Mouse (Mus musculus) kidney, adult 2 months (tissue): ENCODE results near the gene Atad5. TPM values are rescaled to one million over a fixed set of nuclear protein-coding genes. Genes with fewer than 3 reads are reported as not detected.
"Not testable (repeated sequence)": the region's sequence is repeated elsewhere in the genome, so short reads cannot be mapped to it uniquely, and the experiment has no call there.

ENCODE experiments used
- DNase-seq: peaks from one replicate; pipeline ENCODE4 v3.0.0; 2021
- H3K27ac ChIP-seq: fragments of 200-500 bp; 2 replicates; pipeline ENCODE4 v1.5.1; 2012; ENCODE audit warnings: low read depth, low read length, control low read depth, inconsistent platforms; ENCODE audit not compliant: insufficient read depth
- H3K27me3 ChIP-seq: fragments of 200-500 bp; replicated peaks from 2 replicates; pipeline ENCODE4 v1.6.1; 2012; ENCODE audit warnings: mild to moderate bottlenecking, moderate library complexity, low read length, inconsistent platforms; ENCODE audit not compliant: control insufficient read depth, insufficient read depth
- H3K36me3 ChIP-seq: fragments of 200-500 bp; 2 replicates; pipeline ENCODE4 v1.6.1; 2012; ENCODE audit warnings: mild to moderate bottlenecking, moderate library complexity, low read length, inconsistent platforms; ENCODE audit not compliant: control insufficient read depth, insufficient read depth
- H3K4me1 ChIP-seq: fragments of 200-500 bp; 2 replicates; pipeline ENCODE4 v1.6.1; 2011; ENCODE audit warnings: low read length; ENCODE audit not compliant: control insufficient read depth, insufficient read depth
- H3K4me3 ChIP-seq: fragments of 200-500 bp; 2 replicates; pipeline ENCODE4 v1.5.1; 2011; ENCODE audit warnings: mild to moderate bottlenecking, low read depth, low read length, control low read depth; ENCODE audit not compliant: insufficient read depth
- CTCF ChIP-seq: fragments of 200-500 bp; conservative IDR thresholded peaks from 2 replicates; pipeline ENCODE4 v1.5.1; 2011; ENCODE audit warnings: low read depth, mild to moderate bottlenecking, control low read depth, low read length, moderate library complexity, mixed read lengths; ENCODE audit not compliant: insufficient read depth, insufficient read length
- POLR2A ChIP-seq: fragments of 200-500 bp; IDR thresholded peaks from one replicate; pipeline ENCODE4 v1.6.1; 2011; ENCODE audit warnings: low read depth, low read length, control low read depth
- WGBS: fragments of 180-500 bp; shearing (Covaris S2); methylation state at CpG from one replicate; pipeline ENCODE4 v1.1.7; 2018; 5-methylcytosine and 5-hydroxymethylcytosine counted together
- polyA plus RNA-seq: library from polyadenylated mRNA; depleted of rRNA; stranded (reverse); fragments of >200 nt; gene quantifications from 2 replicates; pipeline ENCODE4 v1.2.3, GENCODE M21; 2012

The Atad5 gene
- polyA plus RNA-seq, 1 experiment, result 0.25 TPM

DNA sequence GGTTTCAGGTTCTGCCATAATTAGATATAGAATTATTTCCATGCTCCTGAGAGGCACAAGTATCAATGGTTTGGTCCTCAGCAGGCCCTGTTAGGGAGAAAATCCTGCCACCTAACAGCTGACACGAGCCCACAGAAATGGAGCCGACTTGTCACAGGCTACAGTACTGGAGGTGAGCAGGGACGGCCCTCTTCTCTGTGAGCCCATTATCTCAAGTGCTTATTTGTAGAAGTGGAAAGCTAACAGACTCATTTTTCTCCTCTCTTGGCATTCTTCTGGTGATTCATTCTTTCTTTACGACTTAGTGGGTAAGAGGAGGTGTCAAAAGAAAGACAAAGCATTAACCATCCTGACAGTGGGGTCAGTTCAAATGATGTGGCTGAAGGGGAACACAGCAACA lies 34.5 kb upstream of the Atad5 start:
- Histone ChIP-seq H3K4me3 (no peak overlapping the region), H3K27ac (no peak overlapping the region), H3K27me3 (no peaks in the 10 kb centered on the region), H3K4me1 (no peaks in the 10 kb centered on the region), H3K36me3 (peaks cover 4% of the 10 kb centered on the region)
- DNase-seq, result no peak
- WGBS, result 73% methylated on average over 4 of the region's 4 CpGs
- TF ChIP-seq POLR2A (no peak), CTCF (no peak)

DNA sequence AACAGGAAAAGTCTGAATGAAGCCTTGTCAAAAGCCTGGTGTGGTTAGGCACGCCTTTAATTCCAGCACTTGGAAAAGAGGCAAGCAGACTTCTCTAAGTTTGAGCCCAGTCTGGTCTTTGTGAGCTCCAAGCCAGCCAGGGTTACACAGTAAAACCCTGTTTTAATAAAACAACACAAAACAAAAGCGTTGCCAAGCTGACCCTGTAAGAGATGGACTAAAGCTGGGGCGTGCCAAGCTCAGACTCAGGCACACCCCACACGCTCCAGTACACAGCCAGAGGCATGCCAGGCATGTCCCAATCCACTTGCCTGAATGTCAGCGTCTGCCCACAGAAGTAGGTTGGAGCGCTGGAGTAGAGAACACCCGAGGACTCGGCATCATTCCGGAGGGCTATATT lies 33.1 kb upstream of the Atad5 start:
- 57% methylated on average over 9 of the region's 9 CpGs for WGBS
- H3K27me3 ChIP-seq, result no peaks in the 10 kb centered on the region
- H3K4me3 ChIP-seq, result no peak overlapping the region
- TF ChIP-seq POLR2A (no peak), CTCF (no peak)
- no peaks in the 10 kb centered on the region for H3K4me1 ChIP-seq
- no peak overlapping the region for H3K27ac ChIP-seq
- H3K36me3 ChIP-seq, result peaks cover 4% of the 10 kb centered on the region
- peak; percentile 78 for DNase-seq

DNA sequence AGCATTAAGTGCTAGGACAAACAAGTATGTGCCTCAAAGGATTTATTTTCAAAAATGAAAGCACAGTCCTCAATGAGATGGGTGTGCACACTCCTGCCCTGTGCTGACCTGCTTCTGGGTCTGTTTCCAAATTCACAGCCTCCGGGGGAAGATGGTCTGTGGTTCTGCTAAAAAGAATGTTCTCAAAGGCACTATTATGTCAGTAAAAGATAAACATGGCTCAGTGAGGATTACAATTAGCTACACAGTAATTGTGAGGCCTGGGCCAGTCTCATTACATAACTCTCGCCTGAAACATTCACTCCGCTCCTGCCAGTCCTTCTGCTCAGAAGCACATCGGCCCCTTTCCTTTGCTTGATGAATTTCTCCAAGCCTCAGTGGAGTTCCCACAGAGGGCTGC lies 27.0 kb upstream of the Atad5 start:
- DNase-seq, result peak; percentile 55
- H3K36me3 ChIP-seq, result peaks cover 1% of the 10 kb centered on the region
- 64% methylated on average over 4 of the region's 4 CpGs for WGBS
- H3K4me1 ChIP-seq, result no peaks in the 10 kb centered on the region
- no peak overlapping the region for H3K4me3 ChIP-seq
- TF ChIP-seq POLR2A (no peak), CTCF (no peak)
- H3K27ac ChIP-seq, result no peak overlapping the region
- no peaks in the 10 kb centered on the region for H3K27me3 ChIP-seq

DNA sequence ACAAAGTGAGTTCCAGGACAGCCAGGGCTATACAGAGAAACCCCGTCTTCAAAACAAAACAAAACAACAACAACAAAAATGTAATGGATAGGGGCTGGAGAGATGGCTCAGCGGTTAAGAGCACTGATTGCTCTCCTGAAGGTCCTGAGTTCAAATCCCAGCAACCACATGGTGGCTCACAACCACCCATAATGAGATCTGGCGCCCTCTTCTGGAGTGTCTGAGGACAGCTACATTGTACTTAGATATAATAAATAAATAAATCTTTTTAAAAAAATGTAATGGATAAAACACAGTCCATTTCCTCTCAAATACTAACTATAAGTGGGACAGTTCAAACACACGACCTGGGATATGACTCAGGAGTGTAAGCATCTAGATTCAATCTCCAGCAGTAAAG lies 22.8 kb upstream of the Atad5 start:
- 88% methylated on average over 4 of the region's 4 CpGs for WGBS

DNA sequence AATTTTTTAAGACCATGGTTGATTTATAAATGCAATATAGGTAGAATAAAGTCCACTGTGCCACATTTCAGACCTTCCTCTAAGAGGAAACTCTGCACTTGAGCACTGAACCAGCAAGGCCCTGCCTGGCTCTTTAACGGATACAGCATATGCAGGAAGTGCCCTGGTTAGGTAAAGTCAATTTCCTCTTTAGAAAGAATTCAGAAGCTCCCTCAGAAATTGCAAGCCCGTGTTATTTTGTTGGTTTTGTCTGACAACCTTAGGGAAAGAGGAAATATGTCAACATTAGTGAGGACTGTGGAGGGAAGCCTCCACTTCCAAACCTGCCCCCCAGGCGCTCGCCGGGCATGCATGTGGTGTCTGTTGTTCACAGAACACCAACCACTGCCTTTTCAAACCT lies 21.6 kb upstream of the Atad5 start:
- Histone ChIP-seq H3K27ac (0 out of 2 replicates have a peak overlapping the region, but pooled peaks have one; percentile 22), H3K4me1 (no peaks in the 10 kb centered on the region), H3K36me3 (no peaks in the 10 kb centered on the region), H3K27me3 (no peaks in the 10 kb centered on the region), H3K4me3 (no peak overlapping the region)
- 56% methylated on average over 5 of the region's 5 CpGs for WGBS
- no peak for DNase-seq
- TF ChIP-seq POLR2A, result no peak
- no peak for TF ChIP-seq CTCF

More for the DNA sequence above, 22.8 kb upstream of the Atad5 start:
- not testable (repeated sequence) for H3K27me3 ChIP-seq, DNase-seq, H3K27ac ChIP-seq, H3K4me1 ChIP-seq, H3K4me3 ChIP-seq, H3K36me3 ChIP-seq

DNA sequence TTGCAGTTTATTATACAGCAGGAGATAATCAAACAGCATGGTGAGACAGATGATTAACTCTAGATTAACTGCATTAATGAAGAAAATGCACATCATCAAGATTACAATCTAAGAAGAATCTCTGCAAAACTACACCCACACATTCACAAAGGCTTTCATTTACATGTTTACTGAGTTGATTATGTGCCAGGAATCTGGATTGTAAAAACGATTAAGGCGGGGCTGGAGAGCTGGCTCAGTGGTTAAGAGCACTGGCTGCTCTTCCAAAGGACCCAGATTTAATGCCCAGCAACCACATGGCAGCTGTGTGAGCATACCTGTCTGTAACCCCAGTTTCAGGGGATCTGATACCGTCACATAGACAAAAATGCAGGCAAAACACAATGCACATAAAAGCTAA lies 19.4 kb upstream of the Atad5 start:
- DNase-seq, result no peak
- 47% methylated on average over 3 of the region's 3 CpGs for WGBS
- Histone ChIP-seq H3K27me3 (no peaks in the 10 kb centered on the region), H3K27ac (no peak overlapping the region), H3K4me1 (no peaks in the 10 kb centered on the region), H3K4me3 (no peak overlapping the region), H3K36me3 (no peaks in the 10 kb centered on the region)
- TF ChIP-seq POLR2A (no peak), CTCF (no peak)

DNA sequence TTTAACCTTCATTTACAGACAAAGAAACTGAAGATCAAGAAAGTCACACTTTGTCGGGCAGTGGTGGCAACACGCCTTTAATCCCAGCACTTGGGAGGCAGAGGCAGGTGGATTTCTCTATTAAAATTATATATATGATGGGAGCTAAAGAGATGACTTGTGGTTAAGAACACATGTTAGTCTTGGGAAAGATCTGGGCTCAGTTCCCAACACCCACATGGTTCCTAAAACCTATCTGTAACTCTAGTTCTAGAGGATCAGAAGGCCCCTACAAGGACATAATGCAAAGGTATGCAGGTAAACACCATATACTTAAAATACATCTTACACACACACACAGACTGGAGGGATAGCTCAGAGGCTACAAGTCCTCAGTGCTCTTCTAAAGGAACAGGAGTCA lies 18.2 kb upstream of the Atad5 start:
- no peak for DNase-seq
- 98% methylated on average over 2 of the region's 2 CpGs for WGBS
- H3K4me1 ChIP-seq, result no peaks in the 10 kb centered on the region

DNA sequence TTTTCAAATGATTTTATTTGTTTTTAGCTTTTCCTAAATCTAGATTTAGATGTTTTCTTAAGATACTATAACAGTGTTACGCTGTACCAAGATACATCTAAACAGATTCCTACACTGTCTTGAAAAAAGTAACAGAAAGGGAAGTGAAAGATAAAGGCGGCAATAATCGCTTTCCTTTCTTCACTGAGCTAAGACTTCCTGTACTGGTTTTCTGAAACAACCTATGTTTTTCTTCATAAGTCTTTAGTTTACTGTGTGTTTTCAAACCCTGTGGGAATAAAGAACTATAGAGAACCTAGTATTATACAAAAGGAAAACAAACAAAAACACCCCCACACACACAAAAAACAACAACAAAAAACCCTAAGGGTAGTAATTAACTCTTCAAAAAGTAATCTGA lies 16.8 kb upstream of the Atad5 start:
- TF ChIP-seq CTCF, result no peak
- TF ChIP-seq POLR2A, result no peak
- no peak for DNase-seq
- H3K4me3 ChIP-seq, result no peak overlapping the region
- no peaks in the 10 kb centered on the region for H3K27me3 ChIP-seq
- no peak overlapping the region for H3K27ac ChIP-seq
- H3K4me1 ChIP-seq, result no peaks in the 10 kb centered on the region
- H3K36me3 ChIP-seq, result no peaks in the 10 kb centered on the region
- WGBS, result 75% methylated on average over 3 of the region's 3 CpGs

More for the DNA sequence above, 18.2 kb upstream of the Atad5 start:
- no peaks in the 10 kb centered on the region for H3K27me3 ChIP-seq
- TF ChIP-seq CTCF, result no peak
- TF ChIP-seq POLR2A, result no peak
- H3K4me3 ChIP-seq, result no peak overlapping the region
- H3K36me3 ChIP-seq, result no peaks in the 10 kb centered on the region
- H3K27ac ChIP-seq, result no peak overlapping the region
